Mouse (Mus musculus) CH12.LX (cell line): ENCODE measurements at regions not wholly inside any gene's neighbourhood (a gene's known extent, or its start where the extent isn't known, plus 50 kb on each side); places are given as distances from the start of the nearest gene placed in this dataset.

Experiments
- DNase-seq: peaks from one replicate; pipeline ENCODE4 v3.0.0-alpha.2; 2013; ENCODE audit errors: extremely low read depth
- H3K27ac ChIP-seq: 2 replicates; pipeline ENCODE4 v1.5.1; 2012; ENCODE audit warnings: low read depth, mild to moderate bottlenecking, control low read depth, moderate library complexity; ENCODE audit not compliant: insufficient read depth
- H3K27me3 ChIP-seq: replicated peaks from 2 replicates; pipeline ENCODE3; 2012; ENCODE audit warnings: inconsistent platforms
- H3K36me3 ChIP-seq, 2 experiments: replicated peaks in 1 of 2; 2 replicates each; pipeline versions ENCODE3 to v1.6.1; 2012; ENCODE audit warnings: inconsistent platforms in 1 of 2, low read length in 1 of 2, mild to moderate bottlenecking in 1 of 2, mixed read lengths in 1 of 2, moderate library complexity in 1 of 2; ENCODE audit not compliant: control insufficient read depth in 1 of 2, insufficient read depth in 1 of 2
- H3K4me1 ChIP-seq, 2 experiments: 2 replicates each; pipeline ENCODE4 v1.6.1; 2012; ENCODE audit warnings: inconsistent platforms in 1 of 2, moderate library complexity in 1 of 2; ENCODE audit not compliant: insufficient read depth in 2 of 2, control insufficient read depth in 1 of 2
- H3K4me2 ChIP-seq: 2 replicates; pipeline ENCODE4 v1.6.1; 2012; ENCODE audit warnings: low read depth, mild to moderate bottlenecking, control low read depth; ENCODE audit not compliant: poor library complexity, insufficient read depth, severe bottlenecking
- H3K4me3 ChIP-seq, 3 experiments: fragments of 150-350 bp in 1 of 3; sonication (generic) in 1 of 3; replicated peaks in 1 of 3; 2 replicates each; pipeline versions ENCODE3 to v1.5.1; 2011 to 2012; ENCODE audit warnings: low read depth in 2 of 3, low read length in 2 of 3, mild to moderate bottlenecking in 2 of 3, moderate library complexity in 2 of 3, control low read depth in 1 of 3, improper control_type of control experiment in 1 of 3, inconsistent platforms in 1 of 3, mixed read lengths in 1 of 3; ENCODE audit not compliant: poor library complexity in 1 of 3
- H3K79me2 ChIP-seq: replicated peaks from 2 replicates; pipeline ENCODE4 v1.6.1; 2012; ENCODE audit warnings: mild to moderate bottlenecking, moderate library complexity; ENCODE audit not compliant: control insufficient read depth, poor library complexity, insufficient read depth, severe bottlenecking; ENCODE audit errors: extremely low read depth
- H3K9ac ChIP-seq: 2 replicates; pipeline ENCODE4 v1.6.1; 2012; ENCODE audit warnings: low read depth, mild to moderate bottlenecking, control low read depth, moderate library complexity; ENCODE audit not compliant: insufficient read depth
- H3K9me3 ChIP-seq: replicated peaks from 2 replicates; pipeline ENCODE3; 2012; ENCODE audit warnings: low read length, inconsistent platforms, mixed read lengths
- BHLHE40 ChIP-seq: IDR thresholded peaks from 2 replicates; pipeline ENCODE4 v1.6.1; 2011; ENCODE audit warnings: mild to moderate bottlenecking, low read depth, low read length, improper control_type of control experiment
- CHD1 ChIP-seq: IDR thresholded peaks from 2 replicates; pipeline ENCODE4 v1.6.1; 2012; ENCODE audit warnings: low read depth, low read length, improper control_type of control experiment, inconsistent platforms
- EP300 ChIP-seq: IDR thresholded peaks from 2 replicates; pipeline ENCODE4 v1.6.1; 2011; ENCODE audit warnings: low read length, improper control_type of control experiment
- ETS1 ChIP-seq: conservative IDR thresholded peaks from 2 replicates; pipeline ENCODE4 v1.6.1; 2012; ENCODE audit warnings: low read depth, mild to moderate bottlenecking, inconsistent platforms, low read length, improper control_type of control experiment, moderate library complexity
- HCFC1 ChIP-seq: IDR thresholded peaks from 2 replicates; pipeline ENCODE4 v1.6.1; 2012; ENCODE audit warnings: low read depth, mild to moderate bottlenecking, inconsistent platforms, low read length, improper control_type of control experiment
- IRF4 ChIP-seq: IDR thresholded peaks from 2 replicates; pipeline ENCODE4 v1.6.1; 2014; ENCODE audit warnings: low read depth, mild to moderate bottlenecking, inconsistent platforms, low read length, improper control_type of control experiment
- JUN ChIP-seq: IDR thresholded peaks from 2 replicates; pipeline ENCODE4 v1.6.1; 2011; ENCODE audit warnings: low read depth, mild to moderate bottlenecking, low read length, improper control_type of control experiment, moderate library complexity; ENCODE audit not compliant: insufficient read depth
- JUND ChIP-seq: conservative IDR thresholded peaks from 2 replicates; pipeline ENCODE4 v1.6.1; 2011; ENCODE audit warnings: low read depth, low read length, improper control_type of control experiment
- MAX ChIP-seq: IDR thresholded peaks from 2 replicates; pipeline ENCODE4 v1.6.1; 2011; ENCODE audit warnings: low read length, improper control_type of control experiment
- MEF2A ChIP-seq: IDR thresholded peaks from 2 replicates; pipeline ENCODE4 v1.6.1; 2014; ENCODE audit warnings: low read depth, mild to moderate bottlenecking, inconsistent platforms, low read length, improper control_type of control experiment, borderline replicate concordance
- NELFE ChIP-seq: IDR thresholded peaks from 2 replicates; pipeline ENCODE4 v1.6.1; 2011; ENCODE audit warnings: low read depth, low read length, improper control_type of control experiment
- NRF1 ChIP-seq: IDR thresholded peaks from 2 replicates; pipeline ENCODE4 v1.6.1; 2014; ENCODE audit warnings: low read depth, mild to moderate bottlenecking, inconsistent platforms, low read length, improper control_type of control experiment, moderate library complexity
- PAX5 ChIP-seq: IDR thresholded peaks from 2 replicates; pipeline ENCODE4 v1.6.1; 2012; ENCODE audit warnings: low read length, inconsistent platforms, mixed read lengths
- POLR2AphosphoS2 ChIP-seq: IDR thresholded peaks from 2 replicates; pipeline ENCODE4 v1.6.1; 2011; ENCODE audit warnings: low read depth, low read length, improper control_type of control experiment
- RAD21 ChIP-seq: IDR thresholded peaks from 2 replicates; pipeline ENCODE4 v1.6.1; 2011; ENCODE audit warnings: low read depth, mild to moderate bottlenecking, low read length, improper control_type of control experiment, moderate library complexity
- SIN3A ChIP-seq: IDR thresholded peaks from 2 replicates; pipeline ENCODE4 v1.6.1; 2012; ENCODE audit warnings: low read length, improper control_type of control experiment, inconsistent platforms
- TBP ChIP-seq: conservative IDR thresholded peaks from 2 replicates; pipeline ENCODE4 v1.6.1; 2011; ENCODE audit warnings: low read depth, low read length, improper control_type of control experiment
- ZKSCAN1 ChIP-seq: IDR thresholded peaks from 2 replicates; pipeline ENCODE4 v1.6.1; 2012; ENCODE audit warnings: low read depth, inconsistent platforms, low read length, improper control_type of control experiment, borderline replicate concordance
- ZNF384 ChIP-seq: IDR thresholded peaks from 2 replicates; pipeline ENCODE4 v1.6.1; 2012; ENCODE audit warnings: low read depth, low read length, improper control_type of control experiment, inconsistent platforms
- dilution Hi-C: fragments of 300-500 bp; cut with MboI; formaldehyde crosslinking; loops from 2 replicates; pipeline ENCODE4 v1.14.3; 2020; ENCODE audit warnings: low sequenced_read_pairs; ENCODE audit not compliant: extremely low pct_unique_long_range_greater_than_20kb, extremely low pct_ligation_motif_present
- in situ Hi-C: fragments of 300-500 bp; cut with MboI; formaldehyde crosslinking; loops from 3 replicates; pipeline ENCODE4 v1.14.3; 2019; ENCODE audit warnings: low sequenced_read_pairs, low pct_ligation_motif_present, low pct_unique_long_range_greater_than_20kb, mixed read lengths

- Histone ChIP-seq H3K4me1 (no peaks in the 10 kb centered on the region), H3K9me3 (peaks cover 2% of the 10 kb centered on the region), H3K9ac (no peak overlapping the region), H3K79me2 (no peaks in the 10 kb centered on the region), H3K27me3 (no peaks in the 10 kb centered on the region), H3K4me3 (no peak overlapping the region), H3K27ac (no peak overlapping the region), H3K4me2 (no peak overlapping the region), H3K36me3 (no peaks in the 10 kb centered on the region)
- TF ChIP-seq HCFC1 (no peak), BHLHE40 (no peak), PAX5 (no peak)
- no peak for DNase-seq
- in situ Hi-C loops (no loop called here), dilution Hi-C loops (no loop called here)
Measured at GRCm38 (mm10) chr1:47094498-47094897, 201.8 kb upstream of the Slc39a10 start.

- no peaks in the 10 kb centered on the region for H3K27me3 ChIP-seq
- dilution Hi-C loops, result no loop called here
- H3K27ac ChIP-seq, result no peak overlapping the region
- no peak overlapping the region for H3K4me2 ChIP-seq
- no peaks in the 10 kb centered on the region for H3K4me1 ChIP-seq
- H3K4me3 ChIP-seq, result no peak overlapping the region
- H3K36me3 ChIP-seq, result no peaks in the 10 kb centered on the region
- H3K9ac ChIP-seq, result no peak overlapping the region
- no peak for DNase-seq
- peaks cover 2% of the 10 kb centered on the region for H3K9me3 ChIP-seq
- no peaks in the 10 kb centered on the region for H3K79me2 ChIP-seq
- no peak for TF ChIP-seq TBP
- no peak for TF ChIP-seq HCFC1
- TF ChIP-seq RAD21, result no peak
- TF ChIP-seq ZNF384, result no peak
- no peak for TF ChIP-seq ZKSCAN1
- TF ChIP-seq IRF4, result no peak
- no peak for TF ChIP-seq EP300
- in situ Hi-C loops, result no loop called here
Measured at GRCm38 (mm10) chr1:47093289-47093947, 200.8 kb upstream of the Slc39a10 start.

GRCm38 (mm10) chr1:47076423-47076822, 183.8 kb upstream of the Slc39a10 start:
- dilution Hi-C loops, result no loop called here
- in situ Hi-C loops, result no loop called here
- Histone ChIP-seq H3K36me3 (no peaks in the 10 kb centered on the region), H3K4me2 (no peak overlapping the region), H3K9me3 (peaks cover 2% of the 10 kb centered on the region), H3K9ac (no peak overlapping the region), H3K27me3 (no peaks in the 10 kb centered on the region), H3K79me2 (no peaks in the 10 kb centered on the region), H3K4me1 (no peaks in the 10 kb centered on the region), H3K27ac (no peak overlapping the region), H3K4me3 (no peak overlapping the region)
- no peak for TF ChIP-seq SIN3A
- TF ChIP-seq IRF4, result no peak
- TF ChIP-seq CHD1, result no peak
- no peak for TF ChIP-seq ETS1
- no peak for TF ChIP-seq MEF2A
- no peak for TF ChIP-seq POLR2AphosphoS2
- no peak for TF ChIP-seq NELFE
- TF ChIP-seq NRF1, result no peak
- no peak for TF ChIP-seq JUND
- TF ChIP-seq MAX, result no peak
- no peak for TF ChIP-seq JUN
- TF ChIP-seq BHLHE40, result no peak
- no peak for DNase-seq
